Mouse (Mus musculus) left cerebral cortex, adult 18-20 months (tissue): ENCODE measurements around the gene Vmn2r22. TPM values are rescaled to one million over a fixed set of nuclear protein-coding genes. Genes with fewer than 3 reads are reported as not detected.
"Not testable (repeated sequence)": the region's sequence is repeated elsewhere in the genome, so short reads cannot be mapped to it uniquely, and the experiment has no call there.

Experiments
- DNase-seq, 2 experiments: peaks; one replicate each; pipeline ENCODE4 v3.0.0; 2021 to 2022; ENCODE audit warnings: low spot score in 2 of 2, mixed read lengths in 1 of 2
- long read RNA-seq, 2 experiments: library from polyadenylated mRNA; stranded (forward); transcript quantifications; one replicate each; pipeline ENCODE4 v2.0.0; 2021
- total RNA-seq, 2 experiments: library from RNA; stranded (reverse); gene quantifications; 2 replicates each; pipeline ENCODE4 v1.2.3; 2021

Gene Vmn2r22
- total RNA-seq, result not detected
- long read RNA-seq, experiment 1, result 0 reads
- long read RNA-seq, experiment 2, result 0 reads

- not testable (repeated sequence) for DNase-seq
Measured at GRCm38 (mm10) chr6:123650625-123651024, at the start of gene Vmn2r22. Gene Vmn2r22 (minus strand): TSS chr6:123650725.

- no peak for DNase-seq
Measured at GRCm38 (mm10) chr6:123697213-123697612, 46.7 kb upstream of the Vmn2r22 start.

GRCm38 (mm10) chr6:123696639-123697038 lies 46.1 kb upstream of the Vmn2r22 start:
- DNase-seq, result not testable (repeated sequence)

- DNase-seq, result peak in 1 of 2 experiments; percentile 4
Measured at GRCm38 (mm10) chr6:123657040-123657439, 6.5 kb upstream of the Vmn2r22 start.

GRCm38 (mm10) chr6:123639394-123639793 lies 11.1 kb downstream of the Vmn2r22 start:
- DNase-seq, result not testable (repeated sequence)

- DNase-seq, result not testable (repeated sequence)
Measured at GRCm38 (mm10) chr6:123623784-123624183, 26.7 kb downstream of the Vmn2r22 start.

GRCm38 (mm10) chr6:123588368-123588767 lies 62.2 kb downstream of the Vmn2r22 start:
- DNase-seq, result not testable (repeated sequence)

- DNase-seq, result not testable (repeated sequence)
Measured at GRCm38 (mm10) chr6:123587796-123588328, 62.7 kb downstream of the Vmn2r22 start.

GRCm38 (mm10) chr6:123583988-123584387 lies 66.5 kb downstream of the Vmn2r22 start:
- not testable (repeated sequence) for DNase-seq

GRCm38 (mm10) chr6:123574698-123575097 lies 75.8 kb downstream of the Vmn2r22 start:
- not testable (repeated sequence) for DNase-seq

Other genes with a start within 250 kb of the Vmn2r22 start
- not detected for gene Vmn2r20, start 232.6 kb downstream of the Vmn2r22 start, total RNA-seq
- not detected for gene Vmn2r21, start 117.3 kb downstream of the Vmn2r22 start, total RNA-seq
- not detected for gene Vmn2r23, start 51.9 kb upstream of the Vmn2r22 start, total RNA-seq
- gene Vmn2r24, start 128.2 kb upstream of the Vmn2r22 start, total RNA-seq, result not detected
- not detected for gene Vmn2r25, start 202.7 kb upstream of the Vmn2r22 start, total RNA-seq